Mouse (Mus musculus) liver, embryonic 11.5 days (tissue): ENCODE measurements around the gene Tmem63a. TPM values are rescaled to one million over a fixed set of nuclear protein-coding genes. Genes with fewer than 3 reads are reported as not detected.

Experiments used
- ATAC-seq: fragments of 200-750 bp; cut with Nextera tagmentation; replicated peaks from 2 replicates; pipeline ENCODE4 v1.8.0; 2017; ENCODE audit warnings: moderate number of reproducible peaks, mild to moderate bottlenecking, moderate TSS enrichment, moderate library complexity; ENCODE audit not compliant: low FRiP score
- DNase-seq: peaks from one replicate; pipeline ENCODE4 v3.0.0-alpha.2; 2017; ENCODE audit warnings: low spot score
- H3K27ac ChIP-seq: fragments of 300-500 bp; sonication (generic); 2 replicates; pipeline ENCODE4 v1.5.1; 2014; ENCODE audit warnings: mild to moderate bottlenecking, low read depth, low read length, control low read depth
- H3K27me3 ChIP-seq: fragments of 300-500 bp; sonication (generic); replicated peaks from 2 replicates; pipeline ENCODE4 v1.6.1; 2014; ENCODE audit warnings: low read length, mixed read lengths; ENCODE audit not compliant: control insufficient read depth, insufficient read depth
- H3K36me3 ChIP-seq: fragments of 300-500 bp; sonication (generic); 2 replicates; pipeline ENCODE4 v1.6.1; 2014; ENCODE audit warnings: mild to moderate bottlenecking, low read length, moderate library complexity, mixed read lengths; ENCODE audit not compliant: control insufficient read depth, insufficient read depth
- H3K4me1 ChIP-seq: fragments of 300-500 bp; sonication (generic); replicated peaks from 2 replicates; pipeline ENCODE4 v1.6.1; 2014; ENCODE audit warnings: low read length, mixed read lengths; ENCODE audit not compliant: control insufficient read depth, insufficient read depth
- H3K4me2 ChIP-seq: fragments of 300-500 bp; sonication (generic); 2 replicates; pipeline ENCODE4 v1.6.1; 2014; ENCODE audit warnings: mild to moderate bottlenecking, control low read depth, moderate library complexity
- H3K4me3 ChIP-seq: fragments of 300-500 bp; sonication (generic); 2 replicates; pipeline ENCODE4 v1.5.1; 2014; ENCODE audit warnings: low read depth, low read length, control low read depth
- H3K9ac ChIP-seq: fragments of 300-500 bp; sonication (generic); 2 replicates; pipeline ENCODE4 v1.6.1; 2014; ENCODE audit warnings: low read depth, low read length, control low read depth
- H3K9me3 ChIP-seq: fragments of 300-500 bp; sonication (generic); 2 replicates; pipeline ENCODE4 v1.6.1; 2016; ENCODE audit warnings: low read length, inconsistent platforms, mixed read lengths; ENCODE audit not compliant: control insufficient read depth
- whole genome bisulfite sequencing: fragments of 180-500 bp; shearing (Covaris S2); extraction: QIAGEN DNeasy Blood & Tissue Kit; methylation state at CpG from one replicate; pipeline ENCODE4 v1.1.7; 2014; 5-methylcytosine and 5-hydroxymethylcytosine counted together
- polyA plus RNA-seq: library from polyadenylated mRNA; unstranded; fragments of >200 nt; fragmentation: Nextera tagmentation; extraction: Ambion mirVana; gene quantifications from 2 replicates; pipeline ENCODE4 v1.2.1, GENCODE M21; 2014

Tmem63a gene
- polyA plus RNA-seq, 1 experiment from 2014 or later: 8.3 TPM

- Histone ChIP-seq H3K4me1 (0 out of 2 replicates have a peak, but pooled peaks cover 4% of the 10 kb centered on the region), H3K27ac (no peak overlapping the region), H3K4me2 (no peak overlapping the region), H3K9me3 (no peaks in the 10 kb centered on the region), H3K9ac (no peak overlapping the region), H3K4me3 (no peak overlapping the region), H3K27me3 (no peaks in the 10 kb centered on the region), H3K36me3 (peaks cover 3% of the 10 kb centered on the region; the same call in 1 of the 2 replicates)
- ATAC-seq (no peak), DNase-seq (no peak)
- 84% methylated on average over 3 of the region's 3 CpGs for WGBS
These were observed 15.8 kb downstream of the Tmem63a start for GRCm38 (mm10) chr1:180957989-180958388.

- no peak for DNase-seq
- Histone ChIP-seq H3K4me1 (0 out of 2 replicates have a peak, but pooled peaks cover 4% of the 10 kb centered on the region), H3K27me3 (no peaks in the 10 kb centered on the region), H3K27ac (no peak overlapping the region), H3K4me2 (no peak overlapping the region), H3K4me3 (no peak overlapping the region), H3K9me3 (no peaks in the 10 kb centered on the region), H3K36me3 (peaks cover 3% of the 10 kb centered on the region; the same call in 1 of the 2 replicates), H3K9ac (no peak overlapping the region)
- 68% methylated on average over 3 of the region's 3 CpGs for WGBS
- no peak for ATAC-seq
These were observed 16.7 kb downstream of the Tmem63a start for GRCm38 (mm10) chr1:180958797-180959196.

- Histone ChIP-seq H3K4me3 (no peak overlapping the region), H3K27me3 (no peaks in the 10 kb centered on the region), H3K36me3 (peaks cover 8% of the 10 kb centered on the region; the same call in 1 of the 2 replicates), H3K9ac (no peak overlapping the region), H3K4me1 (no peaks in the 10 kb centered on the region), H3K4me2 (no peak overlapping the region), H3K9me3 (no peaks in the 10 kb centered on the region), H3K27ac (no peak overlapping the region)
- no peak for ATAC-seq
- no peak for DNase-seq
- 84% methylated on average over 3 of the region's 3 CpGs for WGBS
These were observed 23.6 kb downstream of the Tmem63a start for GRCm38 (mm10) chr1:180965786-180966185.

GRCm38 (mm10) chr1:180966542-180966941 is 24.4 kb downstream of the Tmem63a start:
- no peaks in the 10 kb centered on the region for H3K4me1 ChIP-seq
- H3K4me3 ChIP-seq: no peak overlapping the region
- no peaks in the 10 kb centered on the region for H3K27me3 ChIP-seq
- 62% methylated on average over 3 of the region's 3 CpGs for WGBS
- DNase-seq: no peak
- peaks cover 5% of the 10 kb centered on the region; the same call in 1 of the 2 replicates for H3K36me3 ChIP-seq
- no peaks in the 10 kb centered on the region for H3K9me3 ChIP-seq
- no peak overlapping the region for H3K4me2 ChIP-seq
- no peak for ATAC-seq
- H3K9ac ChIP-seq: no peak overlapping the region
- no peak overlapping the region for H3K27ac ChIP-seq

DNA sequence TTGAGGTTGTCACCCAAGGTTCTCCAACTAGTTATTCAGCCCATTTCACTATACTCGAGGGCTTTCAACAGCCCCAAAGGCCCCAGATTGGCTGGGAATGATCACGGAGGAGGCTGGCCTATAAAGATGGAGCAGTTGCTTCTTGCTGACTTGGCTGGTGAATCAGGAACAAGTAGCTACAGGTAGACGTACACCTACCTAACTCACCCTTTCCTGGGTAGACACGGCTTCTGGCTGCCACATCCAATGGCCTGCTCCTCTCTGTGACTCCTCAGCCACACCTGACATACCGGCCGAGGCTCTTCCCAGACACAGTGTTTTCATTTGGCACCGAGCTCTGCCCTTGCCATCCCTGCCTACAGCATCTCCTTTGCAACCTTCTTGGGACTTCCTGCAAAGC is 25.1 kb downstream of the Tmem63a start:
- Histone ChIP-seq H3K4me3 (no peak overlapping the region), H3K36me3 (peaks cover 5% of the 10 kb centered on the region; the same call in 1 of the 2 replicates), H3K27me3 (no peaks in the 10 kb centered on the region), H3K9me3 (no peaks in the 10 kb centered on the region), H3K4me2 (no peak overlapping the region), H3K9ac (no peak overlapping the region), H3K27ac (no peak overlapping the region), H3K4me1 (no peaks in the 10 kb centered on the region)
- DNase-seq (no peak), ATAC-seq (no peak)
- WGBS: 84% methylated on average over 7 of the region's 7 CpGs

DNA sequence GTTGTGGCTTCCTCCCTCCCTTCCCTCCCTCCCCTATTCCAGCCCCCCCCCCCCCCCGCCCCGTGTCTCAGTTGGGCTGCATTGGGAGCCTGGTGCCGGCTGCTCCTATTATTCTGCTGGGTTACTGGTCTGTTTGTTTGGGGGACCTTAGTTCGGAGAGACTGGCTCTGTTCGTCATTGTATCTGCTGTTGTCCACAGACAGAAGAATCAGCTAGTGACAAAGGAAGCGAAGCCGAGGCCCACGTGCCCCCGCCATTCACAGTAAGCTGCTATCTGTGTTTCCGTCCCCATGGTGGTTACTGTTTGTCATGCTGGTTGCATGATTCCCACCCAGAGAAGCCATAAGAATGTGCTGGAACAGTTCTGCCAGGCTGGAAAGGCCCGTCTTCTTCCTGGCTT is 30.8 kb downstream of the Tmem63a start:
- 74% methylated on average over 9 of the region's 11 CpGs for WGBS
- Histone ChIP-seq H3K9ac (no peak overlapping the region), H3K4me1 (no peaks in the 10 kb centered on the region), H3K27ac (no peak overlapping the region), H3K4me3 (no peak overlapping the region), H3K4me2 (no peak overlapping the region), H3K27me3 (no peaks in the 10 kb centered on the region), H3K36me3 (no peaks in the 10 kb centered on the region), H3K9me3 (no peaks in the 10 kb centered on the region)
- no peak for ATAC-seq
- no peak for DNase-seq

DNA sequence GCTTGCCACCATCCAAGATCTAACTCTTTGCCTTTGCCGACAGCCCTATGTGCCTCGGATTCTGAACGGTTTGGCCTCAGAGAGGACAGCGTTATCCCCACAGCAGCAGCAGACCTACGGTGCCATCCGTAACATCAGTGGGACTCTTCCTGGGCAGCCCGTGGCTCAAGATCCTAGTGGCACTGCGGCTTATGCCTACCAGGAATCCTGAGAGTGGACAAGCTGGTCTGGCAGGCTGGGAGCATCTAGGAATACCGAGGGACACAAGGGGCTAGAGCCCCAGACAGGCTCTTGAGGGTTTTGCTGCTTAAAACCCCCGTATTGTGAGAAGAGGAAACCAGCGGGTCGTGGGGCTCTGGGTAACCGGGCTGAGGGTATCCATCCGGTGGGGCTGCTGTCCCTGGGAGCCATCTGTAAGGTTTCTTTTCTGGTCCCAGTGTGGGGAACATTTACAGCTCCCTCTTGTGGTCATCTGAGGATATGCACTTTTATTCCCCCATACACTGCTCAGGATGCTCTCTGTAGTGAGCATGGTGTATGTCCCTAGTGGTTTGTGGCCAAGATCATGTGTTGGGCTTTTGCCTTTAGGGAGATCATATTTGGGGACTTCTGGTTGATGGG is 32.1 kb downstream of the Tmem63a start:
- H3K36me3 ChIP-seq: no peaks in the 10 kb centered on the region
- peak; percentile 70 for ATAC-seq
- no peaks in the 10 kb centered on the region for H3K9me3 ChIP-seq
- 59% methylated on average over 14 of the region's 14 CpGs for WGBS
- no peak overlapping the region for H3K4me3 ChIP-seq
- no peak overlapping the region for H3K9ac ChIP-seq
- H3K27me3 ChIP-seq: no peaks in the 10 kb centered on the region; the same call in 1 of the 2 replicates
- H3K27ac ChIP-seq: no peak overlapping the region
- H3K4me1 ChIP-seq: no peaks in the 10 kb centered on the region
- no peak overlapping the region for H3K4me2 ChIP-seq
- DNase-seq: no peak

DNA sequence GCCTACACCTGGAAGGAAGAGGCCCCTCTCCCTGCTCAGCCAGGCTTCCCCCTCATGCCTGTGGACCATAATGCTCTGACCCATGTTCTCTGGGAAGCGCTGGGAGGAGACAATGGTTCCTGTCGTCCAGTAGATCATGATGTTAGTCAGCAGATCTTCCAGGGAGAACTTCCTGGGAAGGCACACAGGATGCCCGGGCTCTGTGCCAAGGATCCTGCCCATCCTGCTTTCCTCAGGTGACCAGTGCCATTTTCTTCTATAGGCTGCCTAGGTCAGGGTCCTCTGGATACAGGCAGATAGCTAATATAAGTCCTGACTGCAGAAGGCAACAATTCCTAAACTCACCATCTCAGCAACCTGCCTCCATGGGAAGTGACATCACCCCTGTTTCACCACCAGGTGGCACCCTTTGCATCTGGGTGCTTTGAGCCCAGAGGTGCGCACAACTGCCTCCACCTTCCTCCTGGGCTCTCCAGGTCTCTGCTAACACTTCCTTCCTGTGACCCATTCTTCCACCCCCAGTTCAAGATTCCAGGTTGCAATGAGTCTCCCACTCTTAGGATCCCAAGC is 34.1 kb downstream of the Tmem63a start:
- WGBS: 55% methylated on average over 4 of the region's 4 CpGs
- H3K36me3 ChIP-seq: no peaks in the 10 kb centered on the region
- no peak for DNase-seq
- H3K27ac ChIP-seq: no peak overlapping the region
- no peak overlapping the region for H3K9ac ChIP-seq
- no peak for ATAC-seq
- no peaks in the 10 kb centered on the region for H3K9me3 ChIP-seq
- no peak overlapping the region for H3K4me2 ChIP-seq
- no peaks in the 10 kb centered on the region for H3K4me1 ChIP-seq
- no peak overlapping the region for H3K4me3 ChIP-seq
- H3K27me3 ChIP-seq: no peaks in the 10 kb centered on the region; the same call in 1 of the 2 replicates
